7 mouse cellular contexts compared by ENCODE assay signal in genomic region chr2:147876708-147877542, GRCm38 (mm10).
DNase-seq lines count a peak whose midpoint lies in the region; ATAC-seq and TF ChIP-seq lines count a peak whose summit lies in the region.

No protein-coding gene starts in this region.

- H3K27ac ChIP-seq in layer of hippocampus, adult 2 months: no peak overlapping the region
- no peak overlapping the region for H3K27ac ChIP-seq in embryonic facial prominence, embryonic 14.5 days (replicated peaks; ENCODE audit: low read depth, low read length)
- H3K27ac ChIP-seq in hindbrain, embryonic 16.5 days (ENCODE audit: low read depth, low read length): no peak overlapping the region

- no peak overlapping the region for H3ac ChIP-seq in myocyte (ENCODE audit: control insufficient read depth, insufficient read length)

- peaks cover 12% of the 10 kb centered on the region for H3K4me1 ChIP-seq in embryonic facial prominence, embryonic 14.5 days (ENCODE audit: control insufficient read depth, insufficient read depth, low read length)
- H3K4me1 ChIP-seq in hindbrain, embryonic 16.5 days (ENCODE audit: control insufficient read depth, insufficient read depth, low read depth, low read length): peaks cover 7% of the 10 kb centered on the region

- no peak for ATAC-seq in embryonic facial prominence, embryonic 14.5 days (ENCODE audit: low read depth)
- ATAC-seq in hindbrain, embryonic 16.5 days: peak; percentile 82

- WGBS in embryonic facial prominence, embryonic 14.5 days: 8% methylated on average over 19 of the region's 19 CpGs
- WGBS in hindbrain, embryonic 16.5 days: under 1% methylated on average over 19 of the region's 19 CpGs

- DNase-seq in layer of hippocampus, adult 2 months (ENCODE audit: low spot score in 2 of 2): no peak
- DNase-seq in layer of hippocampus, adult 8-10 months (ENCODE audit: low spot score in 2 of 2): no peak
- DNase-seq in embryonic facial prominence, embryonic 14.5 days (ENCODE audit: low spot score): no peak
- DNase-seq in thymus, postnatal 4 days: no peak
- no peak for DNase-seq in gastrocnemius, postnatal 25 days

- H3K9ac ChIP-seq in embryonic facial prominence, embryonic 14.5 days (ENCODE audit: low read depth, low read length): peak overlapping the region; percentile 39
- H3K9ac ChIP-seq in hindbrain, embryonic 16.5 days (ENCODE audit: low read depth, low read length): peak overlapping the region; percentile 55

- H3K9me3 ChIP-seq in embryonic facial prominence, embryonic 14.5 days (ENCODE audit: control insufficient read depth, low read length): no peaks in the 10 kb centered on the region
- no peaks in the 10 kb centered on the region for H3K9me3 ChIP-seq in hindbrain, embryonic 16.5 days (ENCODE audit: control insufficient read depth, low read length)

- H3K79me2 ChIP-seq in myocyte (ENCODE audit: control insufficient read depth, insufficient read depth): no peaks in the 10 kb centered on the region

- H3K27me3 ChIP-seq in embryonic facial prominence, embryonic 14.5 days (replicated peaks; ENCODE audit: control insufficient read depth, insufficient read depth, low read length): peaks cover 27% of the 10 kb centered on the region
- peaks cover 6% of the 10 kb centered on the region for H3K27me3 ChIP-seq in hindbrain, embryonic 16.5 days (replicated peaks; ENCODE audit: control insufficient read depth, insufficient read depth, low read length)
- H3K27me3 ChIP-seq in myocyte (ENCODE audit: control insufficient read depth, insufficient read depth, insufficient read length): no peaks in the 10 kb centered on the region

- H3K4me3 ChIP-seq in layer of hippocampus, adult 2 months: peak overlapping the region; percentile 50
- H3K4me3 ChIP-seq in embryonic facial prominence, embryonic 14.5 days (ENCODE audit: low read depth, low read length): peak overlapping the region; percentile 32
- peak overlapping the region; percentile 30 for H3K4me3 ChIP-seq in hindbrain, embryonic 16.5 days (ENCODE audit: low read length)
- H3K4me3 ChIP-seq in myocyte: no peak overlapping the region

- TF ChIP-seq CTCF in layer of hippocampus, adult 2 months (conservative IDR thresholded peaks at IDR 0.05): no peak

- H3K4me2 ChIP-seq in embryonic facial prominence, embryonic 14.5 days (ENCODE audit: low read depth, low read length): peak overlapping the region; percentile 55
- H3K4me2 ChIP-seq in hindbrain, embryonic 16.5 days (ENCODE audit: low read length): peak overlapping the region; percentile 54
- peak overlapping the region; percentile 63 for H3K4me2 ChIP-seq in myocyte (ENCODE audit: low read depth)

- H3K36me3 ChIP-seq in embryonic facial prominence, embryonic 14.5 days (ENCODE audit: control insufficient read depth, insufficient read depth, low read length): no peaks in the 10 kb centered on the region
- no peaks in the 10 kb centered on the region for H3K36me3 ChIP-seq in hindbrain, embryonic 16.5 days (ENCODE audit: control insufficient read depth, insufficient read depth, low read length)
- no peaks in the 10 kb centered on the region for H3K36me3 ChIP-seq in myocyte (ENCODE audit: control insufficient read depth, insufficient read depth)

- no peak for TF ChIP-seq POLR2A in myocyte (IDR thresholded peaks at IDR 0.05; ENCODE audit: insufficient read length, low read depth)

TF ChIP-seq in myocyte, 11 proteins besides CTCF, POLR2A, EP300 and RAD21:
- TF ChIP-seq POLR2AphosphoS2 (IDR thresholded peaks at IDR 0.05; ENCODE audit: insufficient read length, low read depth) (no peak), TCF12 (IDR thresholded peaks at IDR 0.05; ENCODE audit: insufficient read depth, poor library complexity, severe bottlenecking) (no peak), MYOD1 (IDR thresholded peaks at IDR 0.05; ENCODE audit: control insufficient read depth in 1 of 3, insufficient read length in 2 of 3, low read depth in 2 of 3) (no peak), MYOG (IDR thresholded peaks at IDR 0.05; ENCODE audit: control insufficient read depth in 1 of 3, insufficient read depth in 1 of 3, insufficient read length in 2 of 3, low read depth in 2 of 3) (no peak), MAX (IDR thresholded peaks at IDR 0.05; ENCODE audit: low read depth) (no peak), SRF (IDR thresholded peaks at IDR 0.05; ENCODE audit: control insufficient read depth, insufficient read length, low read depth) (no peak), E2F4 (IDR thresholded peaks at IDR 0.05; ENCODE audit: insufficient read depth) (no peak), REST (IDR thresholded peaks at IDR 0.05; ENCODE audit: insufficient read depth, insufficient read length) (no peak), TCF3 (IDR thresholded peaks at IDR 0.05; ENCODE audit: insufficient read length, low read depth) (no peak), CEBPB (IDR thresholded peaks at IDR 0.05; ENCODE audit: insufficient read depth, poor library complexity, severe bottlenecking) (no peak), USF1 (IDR thresholded peaks at IDR 0.05; ENCODE audit: low read depth) (no peak)
